Mouse (Mus musculus): Measurements from ENCODE around the gene Sars2. TPM values are rescaled to one million over a fixed set of nuclear protein-coding genes. Genes with fewer than 3 reads are reported as not detected.

Sars2 gene
- polyA plus RNA-seq, 1 experiment from 2014 or later, result 37.8 TPM

DNA sequence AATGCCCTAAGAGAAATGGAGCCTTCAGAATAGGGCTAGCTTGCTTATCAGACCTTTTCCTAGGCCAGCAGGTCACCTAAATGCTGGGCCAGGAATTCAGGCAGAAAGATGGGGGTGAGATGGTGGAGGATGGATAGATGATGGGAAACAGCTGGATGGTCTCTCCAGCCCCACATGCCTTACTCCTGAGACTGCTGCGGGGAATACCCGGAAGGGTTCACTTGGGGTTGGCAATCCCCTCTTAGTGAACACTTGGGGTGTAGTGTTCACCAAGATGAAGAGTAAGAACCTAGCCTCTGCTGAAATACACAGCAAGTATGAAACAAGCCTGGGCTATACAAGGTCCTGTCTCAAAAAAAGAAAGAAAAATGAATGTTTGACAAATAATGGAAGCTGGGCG, 47.4 kb downstream of the Sars2 start:
- no peaks in the 10 kb centered on the region for H3K4me1 ChIP-seq (replicated peaks; ENCODE audit: control insufficient read depth, insufficient read depth, low read length)
- H3K9ac ChIP-seq (ENCODE audit: low read length), result no peak overlapping the region
- H3K27me3 ChIP-seq (ENCODE audit: control insufficient read depth, insufficient read depth, low read length), result no peaks in the 10 kb centered on the region
- no peaks in the 10 kb centered on the region; the same call in 1 of the 2 replicates for H3K36me3 ChIP-seq (ENCODE audit: control insufficient read depth, insufficient read depth, low read length)
- no peaks in the 10 kb centered on the region for H3K9me3 ChIP-seq (ENCODE audit: control insufficient read depth, low read length)
- WGBS, result 83% methylated on average over 3 of the region's 3 CpGs
- no peak overlapping the region for H3K4me3 ChIP-seq (ENCODE audit: low read depth, low read length)
- H3K27ac ChIP-seq (ENCODE audit: low read depth, low read length), result no peak overlapping the region
- ATAC-seq (replicated peaks; ENCODE audit: low FRiP score) (no peak), DNase-seq (ENCODE audit: low spot score) (no peak)
- H3K4me2 ChIP-seq (ENCODE audit: low read depth, low read length, severe bottlenecking), result no peak overlapping the region

DNA sequence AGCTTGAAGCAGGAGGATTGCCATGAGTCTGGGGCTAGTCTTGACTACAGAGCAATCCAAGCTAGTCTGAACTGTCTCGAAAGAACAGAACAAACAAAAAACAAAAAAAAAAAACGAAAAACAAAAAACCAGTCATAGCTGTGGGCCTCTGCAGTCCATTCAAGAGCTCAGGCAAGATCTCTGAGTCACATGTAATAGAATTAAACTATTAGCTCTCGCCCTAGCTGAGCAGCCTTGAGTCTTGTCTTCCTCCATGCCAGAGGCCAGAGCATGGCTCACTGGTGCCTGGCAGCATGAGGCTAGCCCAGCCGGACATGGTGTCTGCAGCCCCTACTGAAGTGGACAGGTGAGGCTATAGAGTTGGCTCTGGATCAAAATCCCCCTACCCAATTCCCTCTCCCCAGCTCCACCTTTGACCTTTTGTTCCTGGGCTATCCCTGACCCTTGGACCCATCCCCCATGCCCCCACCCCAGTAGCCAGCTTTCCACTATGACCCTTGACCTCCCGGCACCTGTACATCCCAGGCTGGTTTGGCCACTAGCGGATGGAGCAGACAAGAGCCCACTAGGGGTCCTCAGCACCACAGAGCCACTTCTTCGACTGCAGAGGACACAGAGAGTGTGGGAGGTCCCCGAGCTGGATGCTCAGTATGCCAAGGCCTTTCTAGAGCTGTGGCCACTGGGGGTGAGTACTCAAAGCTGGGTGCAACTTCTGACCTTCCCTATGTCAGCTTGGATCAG, 48.4 kb downstream of the Sars2 start:
- Histone ChIP-seq H3K4me1 (replicated peaks; ENCODE audit: control insufficient read depth, insufficient read depth, low read length) (no peaks in the 10 kb centered on the region), H3K9ac (ENCODE audit: low read length) (no peak overlapping the region), H3K27ac (ENCODE audit: low read depth, low read length) (no peak overlapping the region), H3K4me2 (ENCODE audit: low read depth, low read length, severe bottlenecking) (no peak overlapping the region), H3K27me3 (ENCODE audit: control insufficient read depth, insufficient read depth, low read length) (no peaks in the 10 kb centered on the region), H3K9me3 (ENCODE audit: control insufficient read depth, low read length) (no peaks in the 10 kb centered on the region), H3K36me3 (ENCODE audit: control insufficient read depth, insufficient read depth, low read length) (no peaks in the 10 kb centered on the region; the same call in 1 of the 2 replicates), H3K4me3 (ENCODE audit: low read depth, low read length) (no peak overlapping the region)
- DNase-seq (ENCODE audit: low spot score) (no peak), ATAC-seq (replicated peaks; ENCODE audit: low FRiP score) (no peak)
- 49% methylated on average over 8 of the region's 8 CpGs for WGBS

DNA sequence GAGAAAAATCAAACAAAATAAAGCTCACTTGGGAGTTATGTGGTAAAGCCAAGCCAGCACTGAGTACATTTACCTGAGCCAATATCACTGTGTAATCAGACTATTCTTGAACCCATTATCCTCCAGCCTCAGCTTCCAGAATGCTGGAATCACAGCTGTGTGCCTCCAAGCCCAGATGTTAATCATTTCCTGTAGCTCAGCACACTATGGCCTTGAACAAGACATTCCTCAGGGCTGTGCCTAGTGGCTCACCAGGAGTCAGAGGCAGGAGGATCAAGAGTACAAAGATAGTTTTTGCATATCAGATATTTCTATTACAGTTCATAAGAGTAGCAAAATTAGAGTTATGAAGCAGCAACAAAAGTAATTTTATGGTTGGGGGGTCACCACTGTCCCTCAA, 49.9 kb downstream of the Sars2 start:
- no peaks in the 10 kb centered on the region for H3K36me3 ChIP-seq (ENCODE audit: control insufficient read depth, insufficient read depth, low read length)
- ATAC-seq (replicated peaks; ENCODE audit: low FRiP score) (no peak), DNase-seq (ENCODE audit: low spot score) (no peak)
- H3K27me3 ChIP-seq (ENCODE audit: control insufficient read depth, insufficient read depth, low read length), result no peaks in the 10 kb centered on the region
- H3K4me1 ChIP-seq (replicated peaks; ENCODE audit: control insufficient read depth, insufficient read depth, low read length), result no peaks in the 10 kb centered on the region
- H3K9me3 ChIP-seq (ENCODE audit: control insufficient read depth, low read length), result no peaks in the 10 kb centered on the region
- H3K27ac ChIP-seq (ENCODE audit: low read depth, low read length), result no peak overlapping the region
- H3K9ac ChIP-seq (ENCODE audit: low read length), result no peak overlapping the region
- no peak overlapping the region for H3K4me2 ChIP-seq (ENCODE audit: low read depth, low read length, severe bottlenecking)
- H3K4me3 ChIP-seq (ENCODE audit: low read depth, low read length), result no peak overlapping the region

- Histone ChIP-seq H3K36me3 (ENCODE audit: control insufficient read depth, insufficient read depth, low read length) (no peaks in the 10 kb centered on the region), H3K9me3 (ENCODE audit: control insufficient read depth, low read length) (no peaks in the 10 kb centered on the region), H3K4me2 (ENCODE audit: low read depth, low read length, severe bottlenecking) (no peak overlapping the region), H3K4me1 (replicated peaks; ENCODE audit: control insufficient read depth, insufficient read depth, low read length) (no peaks in the 10 kb centered on the region), H3K27ac (ENCODE audit: low read depth, low read length) (no peak overlapping the region), H3K27me3 (ENCODE audit: control insufficient read depth, insufficient read depth, low read length) (no peaks in the 10 kb centered on the region), H3K9ac (ENCODE audit: low read length) (no peak overlapping the region), H3K4me3 (ENCODE audit: low read depth, low read length) (no peak overlapping the region)
- DNase-seq (ENCODE audit: low spot score), result no peak
- ATAC-seq (replicated peaks; ENCODE audit: low FRiP score), result no peak
- 80% methylated on average over 13 of the region's 14 CpGs for WGBS
Observed at GRCm38 (mm10) chr7:28792391-28793185, 50.8 kb downstream of the Sars2 start.

DNA sequence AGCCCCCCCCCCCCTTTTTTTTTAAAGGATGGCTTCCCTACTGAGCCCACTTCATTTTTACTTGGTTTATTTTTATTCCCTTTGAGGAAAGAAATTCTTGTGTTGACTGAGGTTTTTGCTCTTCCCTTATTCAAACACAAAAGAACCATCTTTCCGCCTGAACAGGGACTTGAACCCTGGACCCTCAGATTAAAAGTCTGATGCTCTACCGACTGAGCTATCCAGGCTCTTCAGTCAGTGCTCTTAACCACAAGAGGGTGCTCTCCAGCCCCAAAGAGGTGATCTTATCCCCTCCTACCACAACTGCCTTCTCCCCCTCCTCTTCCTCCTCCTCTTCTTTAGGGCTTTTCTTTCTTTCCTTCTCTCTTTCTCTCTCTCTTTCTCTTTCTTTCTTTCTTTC, 52.0 kb downstream of the Sars2 start:
- Histone ChIP-seq H3K36me3 (ENCODE audit: control insufficient read depth, insufficient read depth, low read length) (no peaks in the 10 kb centered on the region), H3K27me3 (ENCODE audit: control insufficient read depth, insufficient read depth, low read length) (no peaks in the 10 kb centered on the region), H3K4me1 (replicated peaks; ENCODE audit: control insufficient read depth, insufficient read depth, low read length) (no peaks in the 10 kb centered on the region), H3K27ac (ENCODE audit: low read depth, low read length) (no peak overlapping the region), H3K4me3 (ENCODE audit: low read depth, low read length) (no peak overlapping the region), H3K9me3 (ENCODE audit: control insufficient read depth, low read length) (no peaks in the 10 kb centered on the region), H3K4me2 (ENCODE audit: low read depth, low read length, severe bottlenecking) (no peak overlapping the region), H3K9ac (ENCODE audit: low read length) (no peak overlapping the region)
- DNase-seq (ENCODE audit: low spot score) (no peak), ATAC-seq (replicated peaks; ENCODE audit: low FRiP score) (no peak)
- 44% methylated on average over 2 of the region's 2 CpGs for WGBS

- Histone ChIP-seq H3K36me3 (ENCODE audit: control insufficient read depth, insufficient read depth, low read length) (no peaks in the 10 kb centered on the region), H3K4me1 (replicated peaks; ENCODE audit: control insufficient read depth, insufficient read depth, low read length) (no peaks in the 10 kb centered on the region), H3K9ac (ENCODE audit: low read length) (no peak overlapping the region), H3K4me2 (ENCODE audit: low read depth, low read length, severe bottlenecking) (no peak overlapping the region), H3K4me3 (ENCODE audit: low read depth, low read length) (no peak overlapping the region), H3K27me3 (ENCODE audit: control insufficient read depth, insufficient read depth, low read length) (no peaks in the 10 kb centered on the region), H3K9me3 (ENCODE audit: control insufficient read depth, low read length) (no peaks in the 10 kb centered on the region), H3K27ac (ENCODE audit: low read depth, low read length) (no peak overlapping the region)
- 82% methylated on average over 3 of the region's 3 CpGs for WGBS
- ATAC-seq (replicated peaks; ENCODE audit: low FRiP score), result no peak
- DNase-seq (ENCODE audit: low spot score), result no peak
Observed at GRCm38 (mm10) chr7:28794496-28794895, 52.7 kb downstream of the Sars2 start.

GRCm38 (mm10) chr7:28795832-28796231, 54.0 kb downstream of the Sars2 start:
- Histone ChIP-seq H3K9ac (ENCODE audit: low read length) (no peak overlapping the region), H3K27ac (ENCODE audit: low read depth, low read length) (no peak overlapping the region), H3K9me3 (ENCODE audit: control insufficient read depth, low read length) (no peaks in the 10 kb centered on the region), H3K4me1 (replicated peaks; ENCODE audit: control insufficient read depth, insufficient read depth, low read length) (no peaks in the 10 kb centered on the region), H3K4me3 (ENCODE audit: low read depth, low read length) (no peak overlapping the region), H3K27me3 (ENCODE audit: control insufficient read depth, insufficient read depth, low read length) (no peaks in the 10 kb centered on the region), H3K4me2 (ENCODE audit: low read depth, low read length, severe bottlenecking) (no peak overlapping the region), H3K36me3 (ENCODE audit: control insufficient read depth, insufficient read depth, low read length) (no peaks in the 10 kb centered on the region)
- DNase-seq (ENCODE audit: low spot score) (no peak), ATAC-seq (replicated peaks; ENCODE audit: low FRiP score) (no peak)
- 77% methylated on average over 15 of the region's 15 CpGs for WGBS

DNA sequence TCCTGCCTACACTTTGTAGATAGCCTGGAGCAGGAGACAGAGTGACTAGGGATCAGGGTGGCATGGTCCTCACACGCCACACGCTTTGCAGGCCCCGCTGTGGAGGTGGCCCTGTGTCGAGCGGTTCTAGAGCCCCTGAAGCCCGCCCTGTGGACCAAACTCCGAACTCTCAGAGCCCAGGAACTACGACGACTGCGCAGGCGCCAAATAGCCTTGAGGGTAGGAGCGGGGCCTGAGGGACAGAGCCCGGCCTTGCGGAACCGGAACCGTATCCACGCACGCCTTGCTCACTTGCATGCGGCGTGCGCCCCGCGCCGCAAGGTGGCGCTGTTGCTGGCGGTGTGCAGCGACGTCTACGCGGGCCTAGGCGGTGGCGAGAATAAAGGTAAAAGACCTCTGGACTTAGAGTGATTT, 54.8 kb downstream of the Sars2 start:
- WGBS, result 16% methylated on average over 32 of the region's 32 CpGs
- H3K27me3 ChIP-seq (ENCODE audit: control insufficient read depth, insufficient read depth, low read length), result no peaks in the 10 kb centered on the region
- no peaks in the 10 kb centered on the region for H3K9me3 ChIP-seq (ENCODE audit: control insufficient read depth, low read length)
- peak overlapping the region; percentile 4; the same call in 1 of the 2 replicates for H3K4me3 ChIP-seq (ENCODE audit: low read depth, low read length)
- no peak overlapping the region for H3K27ac ChIP-seq (ENCODE audit: low read depth, low read length)
- peak overlapping the region; percentile 44 for H3K9ac ChIP-seq (ENCODE audit: low read length)
- ATAC-seq (replicated peaks; ENCODE audit: low FRiP score), result peak; percentile 67
- H3K4me2 ChIP-seq (ENCODE audit: low read depth, low read length, severe bottlenecking), result peak overlapping the region; percentile 40
- no peaks in the 10 kb centered on the region for H3K36me3 ChIP-seq (ENCODE audit: control insufficient read depth, insufficient read depth, low read length)
- peak; percentile 87 for DNase-seq (ENCODE audit: low spot score)
- no peaks in the 10 kb centered on the region for H3K4me1 ChIP-seq (replicated peaks; ENCODE audit: control insufficient read depth, insufficient read depth, low read length)
